In the genomic region with DNA sequence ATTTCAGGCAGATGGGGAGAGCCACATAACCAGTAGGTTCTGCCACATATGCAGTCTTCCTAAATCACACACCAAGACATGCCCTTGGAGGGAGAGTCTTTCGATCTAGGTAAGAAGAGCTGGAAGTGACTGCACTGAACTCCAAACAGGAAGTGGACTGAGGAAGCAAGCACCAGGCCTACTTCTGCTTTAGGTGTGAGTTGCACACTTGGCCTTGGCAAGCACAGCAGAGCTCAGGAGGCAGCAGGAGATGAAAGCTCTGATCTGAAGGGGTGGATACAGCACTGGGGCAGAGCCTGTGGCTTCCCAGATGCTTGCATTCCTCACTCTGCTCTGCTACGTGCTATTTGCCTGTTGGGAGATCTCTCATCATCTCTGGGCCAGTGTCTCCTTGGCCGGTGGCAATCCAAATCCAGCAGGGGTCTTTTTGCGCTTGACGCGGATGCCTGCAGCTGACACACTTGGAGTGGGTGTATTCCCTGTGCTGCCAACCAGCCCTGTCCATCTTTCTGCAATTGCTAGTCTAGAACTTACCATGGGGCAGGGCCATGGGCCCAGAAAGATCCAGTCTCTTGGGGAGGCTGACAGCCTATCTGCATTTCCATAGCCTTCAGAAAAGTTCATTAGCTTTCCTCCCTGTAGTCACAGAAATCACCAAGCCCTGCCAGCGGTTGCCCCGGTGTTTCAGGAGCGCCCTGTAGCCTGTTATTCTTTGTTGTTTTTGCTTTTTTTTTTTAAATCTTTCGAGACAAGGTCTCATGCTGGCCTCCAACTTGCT, we compare ENCODE assay signal across 9 mouse cellular contexts. TPM values are rescaled to one million over a fixed set of nuclear protein-coding genes. Genes with fewer than 3 reads are reported as not detected.
A peak's percentile ranks its signal among the peaks of the same experiment; 100 is the strongest.
DNase-seq lines count a peak whose midpoint lies in the region; ATAC-seq and TF ChIP-seq lines count a peak whose summit lies in the region.
"Had no signal": no experiment of that assay in that cellular context is flagged by ENCODE, and none has a peak within 500 bp of the region (broad histone marks: within the 10 kb centered on the region; RNA-seq: fewer than 3 reads in every experiment).

No protein-coding gene starts in this region.

- H3K9ac ChIP-seq in forebrain, postnatal 0 days, result no peak overlapping the region
- no peak overlapping the region for H3K9ac ChIP-seq in forebrain, embryonic 11.5 days (ENCODE audit: low read length)
- no peak overlapping the region for H3K9ac ChIP-seq in stomach, embryonic 15.5 days
- H3K9ac ChIP-seq: embryonic facial prominence, embryonic 12.5 days had no signal

- 59% methylated on average over 10 of the region's 10 CpGs for WGBS in forebrain, postnatal 0 days
- WGBS in forebrain, embryonic 11.5 days, result 80% methylated on average over 10 of the region's 10 CpGs
- 71% methylated on average over 10 of the region's 10 CpGs for WGBS in stomach, embryonic 15.5 days

- DNase-seq in forebrain, postnatal 0 days, result no peak
- DNase-seq in forebrain, embryonic 11.5 days (ENCODE audit: low spot score), result no peak
- DNase-seq in right cerebral cortex, postnatal 10 days (ENCODE audit: low spot score in 2 of 2), result peak; percentile 46 to 51
- no peak for DNase-seq in right cerebral cortex, postnatal 14 days
- peak; percentile 39 for DNase-seq in liver
- DNase-seq in cerebellum, postnatal 36 days, result no peak
- no peak for DNase-seq in T-cell, adult 2 months (ENCODE audit: low spot score)

- no peaks in the 10 kb centered on the region for H3K36me3 ChIP-seq in forebrain, postnatal 0 days (ENCODE audit: insufficient read depth)
- H3K36me3 ChIP-seq in forebrain, embryonic 11.5 days (ENCODE audit: control insufficient read depth, insufficient read depth, low read length), result no peaks in the 10 kb centered on the region
- no peaks in the 10 kb centered on the region for H3K36me3 ChIP-seq in stomach, embryonic 15.5 days
- H3K36me3 ChIP-seq: embryonic facial prominence, embryonic 12.5 days had no signal

- peak; percentile 20; the same call in 1 of the 2 replicates for ATAC-seq in forebrain, postnatal 0 days
- no peak for ATAC-seq in forebrain, embryonic 11.5 days (replicated peaks; ENCODE audit: low FRiP score)
- no peak for ATAC-seq in stomach, embryonic 15.5 days (ENCODE audit: insufficient read depth, low FRiP score, low read depth)

- no peaks in the 10 kb centered on the region for H3K27me3 ChIP-seq in forebrain, postnatal 0 days (ENCODE audit: insufficient read depth, low read length)
- H3K27me3 ChIP-seq in forebrain, embryonic 11.5 days (ENCODE audit: control insufficient read depth, insufficient read depth, low read length), result no peaks in the 10 kb centered on the region
- H3K27me3 ChIP-seq in stomach, embryonic 15.5 days (replicated peaks), result no peaks in the 10 kb centered on the region
- H3K27me3 ChIP-seq: embryonic facial prominence, embryonic 12.5 days had no signal

- no peak overlapping the region for H3K4me3 ChIP-seq in forebrain, postnatal 0 days (ENCODE audit: low read depth, low read length)
- no peak overlapping the region for H3K4me3 ChIP-seq in forebrain, embryonic 11.5 days (ENCODE audit: low read depth, low read length)
- H3K4me3 ChIP-seq in stomach, embryonic 15.5 days (replicated peaks), result no peak overlapping the region
- H3K4me3 ChIP-seq: embryonic facial prominence, embryonic 12.5 days had no signal

- 0 out of 2 replicates have a peak overlapping the region, but pooled peaks have one; percentile 4 for H3K27ac ChIP-seq in forebrain, postnatal 0 days (ENCODE audit: low read depth, low read length)
- H3K27ac ChIP-seq in forebrain, embryonic 11.5 days (ENCODE audit: low read depth, low read length), result no peak overlapping the region
- H3K27ac ChIP-seq in stomach, embryonic 15.5 days, result peak overlapping the region; percentile 65
- H3K27ac ChIP-seq: embryonic facial prominence, embryonic 12.5 days had no signal

- H3K9me3 ChIP-seq in forebrain, postnatal 0 days (ENCODE audit: low read length), result no peaks in the 10 kb centered on the region
- no peaks in the 10 kb centered on the region for H3K9me3 ChIP-seq in forebrain, embryonic 11.5 days (ENCODE audit: control insufficient read depth, low read length)
- no peaks in the 10 kb centered on the region for H3K9me3 ChIP-seq in stomach, embryonic 15.5 days
- H3K9me3 ChIP-seq: embryonic facial prominence, embryonic 12.5 days had no signal

- TF ChIP-seq CTCF in forebrain, postnatal 0 days (IDR thresholded peaks at IDR 0.05; ENCODE audit: low read depth), result no peak

- no peaks in the 10 kb centered on the region for H3K4me1 ChIP-seq in forebrain, postnatal 0 days (ENCODE audit: insufficient read depth)
- H3K4me1 ChIP-seq in forebrain, embryonic 11.5 days (replicated peaks; ENCODE audit: control insufficient read depth, insufficient read depth, low read length), result peaks cover 3% of the 10 kb centered on the region; the same call in 1 of the 2 replicates
- peaks cover 35% of the 10 kb centered on the region for H3K4me1 ChIP-seq in stomach, embryonic 15.5 days

- no peak overlapping the region for H3K4me2 ChIP-seq in forebrain, postnatal 0 days (ENCODE audit: low read depth)
- H3K4me2 ChIP-seq in forebrain, embryonic 11.5 days (ENCODE audit: low read depth, low read length, severe bottlenecking), result no peak overlapping the region
- H3K4me2 ChIP-seq in stomach, embryonic 15.5 days, result no peak overlapping the region
- H3K4me2 ChIP-seq: embryonic facial prominence, embryonic 12.5 days had no signal

RNA-seq across cellular contexts. Expression of gene Ankdd1a, which starts 25.8 kb away (rescaled TPM):
- 3.3 TPM in 2 replicates for total RNA-seq in forebrain, postnatal 0 days (2014; rRNA removed)
- polyA plus RNA-seq in forebrain, postnatal 0 days (2015; fragmentation: Nextera tagmentation; extraction: Ambion mirVana), result 0.25 and 0.50 TPM in 2 replicates
- polyA plus RNA-seq in forebrain, embryonic 11.5 days (2014; fragmentation: Nextera tagmentation; extraction: Ambion mirVana), result 0.20 TPM in 1 of 2 replicates, not detected in the other
- polyA plus RNA-seq in stomach, embryonic 15.5 days (2015; fragmentation: Nextera tagmentation; extraction: Ambion mirVana), result 0.14 TPM in 1 of 2 replicates, not detected in the other
- polyA plus RNA-seq: embryonic facial prominence, embryonic 12.5 days had no signal

RNA-seq across cellular contexts. Expression of gene Plekho2, which starts 34.0 kb away (rescaled TPM):
- total RNA-seq in forebrain, postnatal 0 days (2014; rRNA removed), result 5.2 and 5.4 TPM in 2 replicates
- polyA plus RNA-seq in forebrain, postnatal 0 days (2015; fragmentation: Nextera tagmentation; extraction: Ambion mirVana), result 3.1 and 4.0 TPM in 2 replicates
- 8.3 and 8.8 TPM in 2 replicates for polyA plus RNA-seq in forebrain, embryonic 11.5 days (2014; fragmentation: Nextera tagmentation; extraction: Ambion mirVana)
- 17.0 and 18.1 TPM in 2 replicates for polyA plus RNA-seq in stomach, embryonic 15.5 days (2015; fragmentation: Nextera tagmentation; extraction: Ambion mirVana)

RNA-seq across cellular contexts. Expression of gene Pif1, which starts 41.1 kb away (rescaled TPM):
- 1.5 and 3.7 TPM in 2 replicates for total RNA-seq in forebrain, postnatal 0 days (2014; rRNA removed)
- polyA plus RNA-seq in forebrain, postnatal 0 days (2015; fragmentation: Nextera tagmentation; extraction: Ambion mirVana), result 0.75 and 1.0 TPM in 2 replicates
- 26.2 and 31.8 TPM in 2 replicates for polyA plus RNA-seq in forebrain, embryonic 11.5 days (2014; fragmentation: Nextera tagmentation; extraction: Ambion mirVana)
- 11.4 and 12.3 TPM in 2 replicates for polyA plus RNA-seq in stomach, embryonic 15.5 days (2015; fragmentation: Nextera tagmentation; extraction: Ambion mirVana)

Comparison
In these comparisons a context has a peak if more than half of its experiments do, and no peak if none do; other contexts are left out.
1. DNase-seq: peak in right cerebral cortex, postnatal 10 days (2 of 2) and liver (single experiment); none in forebrain, postnatal 0 days (single experiment), forebrain, embryonic 11.5 days (single experiment), right cerebral cortex, postnatal 14 days (single experiment), cerebellum, postnatal 36 days (0 of 2) and T-cell, adult 2 months (single experiment).